Mouse (Mus musculus) small intestine, adult 2 months (tissue): ENCODE results near the gene Foxn2.

ENCODE experiments used
- CTCF ChIP-seq: fragments of 200-500 bp; IDR thresholded peaks from 2 replicates; pipeline ENCODE4 v1.5.1; 2012; ENCODE audit warnings: low read depth, mild to moderate bottlenecking, control low read depth, inconsistent platforms, low read length, moderate library complexity, mixed read lengths; ENCODE audit not compliant: insufficient replicate concordance, insufficient read length; ENCODE audit errors: extremely low read depth
- POLR2A ChIP-seq: fragments of 200-500 bp; IDR thresholded peaks from 2 replicates; pipeline ENCODE4 v1.6.1; 2012; ENCODE audit warnings: low read depth, mild to moderate bottlenecking, control low read depth, inconsistent platforms, low read length, moderate library complexity

DNA sequence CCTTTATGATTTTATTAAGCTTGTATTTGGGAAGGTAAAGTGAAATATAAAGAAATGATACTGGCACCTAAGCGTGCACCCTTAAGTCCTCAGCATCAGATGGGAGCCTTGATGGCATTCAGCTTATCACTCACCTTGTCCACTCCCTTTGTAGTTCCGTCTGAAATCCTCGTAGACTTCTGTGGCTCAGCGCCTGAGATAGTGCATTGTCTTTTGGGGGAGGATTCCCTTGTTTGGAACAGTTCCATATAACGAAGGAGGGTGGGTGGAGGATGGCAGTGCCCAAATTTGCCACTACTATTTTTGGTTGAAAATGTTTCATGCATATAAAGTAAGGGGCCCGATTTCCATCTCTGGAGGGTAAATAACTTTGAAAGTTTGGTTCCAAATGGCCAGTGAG lies 90.7 kb downstream of the Foxn2 start:
- TF ChIP-seq POLR2A (no peak), CTCF (no peak)
